Mouse (Mus musculus) bone marrow, adult 2 months (tissue): ENCODE results near the gene Socs2. TPM values are rescaled to one million over a fixed set of nuclear protein-coding genes. Genes with fewer than 3 reads are reported as not detected.

Experiments used
- H3K27ac ChIP-seq: fragments of 200-500 bp; 2 replicates; pipeline ENCODE4 v1.5.1; 2012; ENCODE audit warnings: low read depth, mild to moderate bottlenecking, control low read depth, inconsistent platforms, low read length; ENCODE audit not compliant: control insufficient read depth, poor library complexity, insufficient read depth
- H3K4me1 ChIP-seq: fragments of 200-500 bp; 2 replicates; pipeline ENCODE4 v1.6.1; 2011; ENCODE audit warnings: low read length; ENCODE audit not compliant: control insufficient read depth, insufficient read depth
- H3K4me3 ChIP-seq: fragments of 200-500 bp; replicated peaks from 2 replicates; pipeline ENCODE3; 2011; ENCODE audit warnings: mild to moderate bottlenecking, low read depth, low read length, control low read depth; ENCODE audit not compliant: control insufficient read depth
- CTCF ChIP-seq: fragments of 200-500 bp; IDR thresholded peaks from 2 replicates; pipeline ENCODE4 v1.5.1; 2011; ENCODE audit warnings: low read length, control low read depth; ENCODE audit not compliant: control insufficient read depth, insufficient read depth
- POLR2A ChIP-seq: fragments of 200-500 bp; IDR thresholded peaks from 2 replicates; pipeline ENCODE4 v1.6.1; 2011; ENCODE audit warnings: low read depth, mild to moderate bottlenecking, control low read depth, low read length, borderline replicate concordance; ENCODE audit not compliant: control insufficient read depth
- WGBS: fragments of 180-500 bp; shearing (Covaris S2); methylation state at CpG from one replicate; pipeline ENCODE4 v1.1.7; 2018; 5-methylcytosine and 5-hydroxymethylcytosine counted together
- polyA plus RNA-seq: library from polyadenylated mRNA; stranded (reverse); fragments of >200 nt; gene quantifications from 2 replicates; pipeline ENCODE4 v1.2.4, GENCODE M21; 2011; ENCODE audit warnings: low replicate concordance; ENCODE audit not compliant: missing spikeins, insufficient read depth, insufficient read length

Socs2 gene
- polyA plus RNA-seq, 1 experiment, result 22.7 TPM

GRCm38 (mm10) chr10:95407541-95408160 is 9.3 kb downstream of the Socs2 start:
- Histone ChIP-seq H3K4me1 (no peaks in the 10 kb centered on the region), H3K4me3 (no peak overlapping the region), H3K27ac (no peak overlapping the region)
- TF ChIP-seq POLR2A (no peak), CTCF (no peak)
- WGBS, result 70% methylated on average over 12 of the region's 12 CpGs

DNA sequence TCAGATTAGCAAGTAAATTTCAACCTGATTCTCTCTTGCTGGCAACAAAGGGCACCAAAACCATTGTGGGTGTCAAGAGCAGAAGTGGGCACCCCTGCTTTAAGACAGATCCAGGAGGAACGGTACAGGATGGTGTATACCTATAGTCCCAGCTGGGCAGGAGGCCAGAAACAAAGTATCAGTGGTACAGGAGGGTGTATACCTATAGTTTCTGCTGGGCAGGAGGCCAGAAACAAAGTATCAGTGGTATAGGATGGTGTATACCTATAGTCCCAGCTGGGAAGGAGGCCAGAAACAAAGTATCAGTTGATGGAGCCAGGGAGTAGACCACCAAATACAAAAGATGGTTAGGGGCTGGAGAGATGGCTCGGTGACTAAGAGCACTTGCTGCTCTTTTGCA is 12.2 kb downstream of the Socs2 start:
- 73% methylated on average over 2 of the region's 2 CpGs for WGBS
- H3K4me1 ChIP-seq, result no peaks in the 10 kb centered on the region

DNA sequence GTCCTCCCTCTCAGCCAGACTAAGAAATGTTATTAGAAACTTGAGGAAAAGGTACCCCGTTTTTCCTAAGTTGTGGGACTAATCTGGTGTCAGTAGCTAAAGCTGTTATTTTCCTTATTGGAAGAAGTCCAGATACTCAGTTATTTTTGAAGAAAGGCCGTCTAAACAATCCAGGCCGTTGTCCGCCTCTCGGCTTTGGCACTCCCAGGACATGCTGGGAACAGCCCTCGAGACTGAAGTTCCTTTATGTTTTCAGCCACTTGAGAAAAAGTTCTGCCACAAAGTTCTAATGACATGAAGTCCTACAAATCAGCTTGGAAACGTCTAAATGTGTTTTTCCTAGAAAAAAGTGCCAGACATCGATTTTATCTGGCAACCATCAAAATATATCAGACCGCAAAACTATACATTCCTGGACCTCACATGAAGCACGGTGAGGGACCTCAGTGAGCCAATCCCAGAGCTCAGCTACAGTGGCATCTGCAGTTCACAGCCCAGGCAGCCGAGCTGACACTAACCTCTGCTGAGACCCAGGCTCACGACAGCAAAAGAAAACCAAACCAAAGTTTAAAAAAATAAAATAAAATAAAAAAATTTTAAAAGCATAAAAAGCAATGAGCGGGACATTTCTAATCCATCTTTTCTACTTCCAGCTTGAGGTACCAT is 17.2 kb downstream of the Socs2 start:
- TF ChIP-seq POLR2A, result no peak
- TF ChIP-seq CTCF, result no peak
- Histone ChIP-seq H3K4me3 (no peak overlapping the region), H3K27ac (no peak overlapping the region), H3K4me1 (no peaks in the 10 kb centered on the region; the same call in 1 of the 2 replicates)
- WGBS, result 80% methylated on average over 13 of the region's 13 CpGs

More for the DNA sequence above, 12.2 kb downstream of the Socs2 start:
- TF ChIP-seq CTCF (no peak), POLR2A (no peak)
- Histone ChIP-seq H3K27ac (no peak overlapping the region), H3K4me3 (no peak overlapping the region)

DNA sequence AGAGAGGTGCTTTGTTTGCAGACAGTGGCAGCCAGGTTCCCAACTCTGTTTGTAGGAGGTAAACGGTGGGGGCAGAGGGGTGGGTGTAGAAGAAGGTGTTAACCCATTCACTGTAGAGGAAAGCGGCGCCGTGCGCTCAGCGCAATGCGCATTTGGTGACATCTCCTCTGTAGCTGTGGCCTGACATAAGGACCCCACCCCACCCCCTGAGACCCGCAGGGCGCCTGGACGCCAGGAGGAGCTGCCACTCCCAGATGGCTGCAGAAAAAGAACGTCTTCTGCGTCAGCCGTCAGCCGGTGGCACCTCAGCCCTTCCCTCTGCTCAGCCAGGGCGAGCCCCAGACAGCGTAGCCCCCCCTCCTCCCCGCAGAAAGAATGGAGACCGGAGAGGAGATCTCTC is 18.5 kb downstream of the Socs2 start:
- peak overlapping the region; percentile 4 for H3K4me3 ChIP-seq
- TF ChIP-seq CTCF, result no peak
- no peak for TF ChIP-seq POLR2A
- 8% methylated on average over 18 of the region's 18 CpGs for WGBS

GRCm38 (mm10) chr10:95397191-95397835 is 19.7 kb downstream of the Socs2 start:
- H3K27ac ChIP-seq, result no peak overlapping the region
- TF ChIP-seq POLR2A (no peak), CTCF (no peak)
- H3K4me1 ChIP-seq, result no peaks in the 10 kb centered on the region; the same call in 1 of the 2 replicates
- H3K4me3 ChIP-seq, result no peak overlapping the region
- WGBS, result 46% methylated on average over 7 of the region's 7 CpGs

More for the DNA sequence above, 18.5 kb downstream of the Socs2 start:
- Histone ChIP-seq H3K27ac (no peak overlapping the region; the same call in 1 of the 2 replicates), H3K4me1 (no peaks in the 10 kb centered on the region; the same call in 1 of the 2 replicates)

- Histone ChIP-seq H3K27ac (no peak overlapping the region), H3K4me3 (peak overlapping the region; percentile 22), H3K4me1 (no peaks in the 10 kb centered on the region; the same call in 1 of the 2 replicates)
- WGBS, result 4% methylated on average over 8 of the region's 8 CpGs
- no peak for TF ChIP-seq POLR2A
- no peak for TF ChIP-seq CTCF
Observed at GRCm38 (mm10) chr10:95396356-95396755, 20.6 kb downstream of the Socs2 start.

GRCm38 (mm10) chr10:95394819-95395812 is 21.9 kb downstream of the Socs2 start:
- Histone ChIP-seq H3K4me1 (no peaks in the 10 kb centered on the region; the same call in 1 of the 2 replicates), H3K4me3 (peak overlapping the region; percentile 42), H3K27ac (no peak overlapping the region)
- TF ChIP-seq POLR2A (no peak), CTCF (no peak)
- WGBS, result 6% methylated on average over 25 of the region's 25 CpGs
